Mouse (Mus musculus): ENCODE measurements around the gene 9430097D07Rik. TPM values are rescaled to one million over a fixed set of nuclear protein-coding genes. Genes with fewer than 3 reads are reported as not detected.

The 9430097D07Rik gene
- polyA plus RNA-seq, 1 experiment from 2014 or later = 0.09 TPM

GRCm38 (mm10) chr2:32570698-32571494 is 4.6 kb downstream of the 9430097D07Rik start, which contains the start of gene Dpm2:
Gene Dpm2, plus strand, starts transcription at chr2:32570858.
- WGBS = 2% methylated on average over 36 of the region's 36 CpGs
- Histone ChIP-seq H3K27ac (peak within 1 kb of the TSS; percentile 83), H3K4me3 (peak within 1 kb of the TSS; percentile 77), H3K4me1 (peaks cover 31% of the 10 kb centered on the region), H3K27me3 (ENCODE audit: insufficient read depth, poor library complexity, severe bottlenecking) (0 out of 2 replicates have a peak, but pooled peaks cover 3% of the 10 kb centered on the region), H3K36me3 (peaks cover 41% of the 10 kb centered on the region), H3K9me3 (no peaks in the 10 kb centered on the region)
- peak; percentile 96 for DNase-seq (ENCODE audit: low spot score)

- Histone ChIP-seq H3K27me3 (ENCODE audit: insufficient read depth, poor library complexity, severe bottlenecking) (no peaks in the 10 kb centered on the region), H3K4me3 (no peak overlapping the region), H3K36me3 (peaks cover 60% of the 10 kb centered on the region), H3K9me3 (no peaks in the 10 kb centered on the region), H3K4me1 (peaks cover 22% of the 10 kb centered on the region), H3K27ac (no peak overlapping the region)
- DNase-seq (ENCODE audit: low spot score) = no peak
- WGBS = 86% methylated on average over 3 of the region's 3 CpGs
Measured at GRCm38 (mm10) chr2:32568941-32569340, 6.5 kb downstream of the 9430097D07Rik start.

- Histone ChIP-seq H3K9me3 (no peaks in the 10 kb centered on the region), H3K4me1 (peaks cover 22% of the 10 kb centered on the region), H3K27ac (no peak overlapping the region), H3K4me3 (no peak overlapping the region), H3K36me3 (peaks cover 63% of the 10 kb centered on the region), H3K27me3 (ENCODE audit: insufficient read depth, poor library complexity, severe bottlenecking) (no peaks in the 10 kb centered on the region)
- 63% methylated on average over 5 of the region's 5 CpGs for WGBS
- no peak for DNase-seq (ENCODE audit: low spot score)
Measured at GRCm38 (mm10) chr2:32568149-32568548, 7.3 kb downstream of the 9430097D07Rik start.

- Histone ChIP-seq H3K36me3 (peaks cover 62% of the 10 kb centered on the region), H3K9me3 (no peaks in the 10 kb centered on the region), H3K4me1 (peaks cover 14% of the 10 kb centered on the region), H3K27me3 (ENCODE audit: insufficient read depth, poor library complexity, severe bottlenecking) (no peaks in the 10 kb centered on the region), H3K27ac (0 out of 2 replicates have a peak overlapping the region, but pooled peaks have one; percentile 19), H3K4me3 (no peak overlapping the region)
- DNase-seq (ENCODE audit: low spot score) = no peak
- WGBS = 31% methylated on average over 4 of the region's 4 CpGs
Measured at GRCm38 (mm10) chr2:32566536-32567063, 8.9 kb downstream of the 9430097D07Rik start.

- Histone ChIP-seq H3K27me3 (ENCODE audit: insufficient read depth, poor library complexity, severe bottlenecking) (no peaks in the 10 kb centered on the region), H3K36me3 (peaks cover 48% of the 10 kb centered on the region), H3K4me3 (no peak overlapping the region), H3K9me3 (no peaks in the 10 kb centered on the region), H3K27ac (peak overlapping the region; percentile 67; the same call in 1 of the 2 replicates), H3K4me1 (peaks cover 22% of the 10 kb centered on the region)
- WGBS = 59% methylated on average over 5 of the region's 5 CpGs
- DNase-seq (ENCODE audit: low spot score) = no peak
Measured at GRCm38 (mm10) chr2:32559570-32559969, 15.9 kb downstream of the 9430097D07Rik start.

- 68% methylated on average over 7 of the region's 7 CpGs for WGBS
- Histone ChIP-seq H3K36me3 (peaks cover 23% of the 10 kb centered on the region), H3K4me3 (no peak overlapping the region), H3K9me3 (no peaks in the 10 kb centered on the region), H3K4me1 (peaks cover 37% of the 10 kb centered on the region), H3K27me3 (ENCODE audit: insufficient read depth, poor library complexity, severe bottlenecking) (no peaks in the 10 kb centered on the region), H3K27ac (0 out of 2 replicates have a peak overlapping the region, but pooled peaks have one; percentile 38)
- no peak for DNase-seq (ENCODE audit: low spot score)
Measured at GRCm38 (mm10) chr2:32556019-32556418, 19.5 kb downstream of the 9430097D07Rik start.

- 35% methylated on average over 4 of the region's 4 CpGs for WGBS
- DNase-seq (ENCODE audit: low spot score) = no peak
- Histone ChIP-seq H3K4me3 (no peak overlapping the region), H3K4me1 (peaks cover 42% of the 10 kb centered on the region), H3K27me3 (ENCODE audit: insufficient read depth, poor library complexity, severe bottlenecking) (no peaks in the 10 kb centered on the region), H3K27ac (peak overlapping the region; percentile 38; the same call in 1 of the 2 replicates), H3K9me3 (no peaks in the 10 kb centered on the region), H3K36me3 (peaks cover 19% of the 10 kb centered on the region)
Measured at GRCm38 (mm10) chr2:32555484-32555883, 20.0 kb downstream of the 9430097D07Rik start.

GRCm38 (mm10) chr2:32553592-32554148 is 21.8 kb downstream of the 9430097D07Rik start:
- Histone ChIP-seq H3K27ac (no peak overlapping the region), H3K9me3 (no peaks in the 10 kb centered on the region), H3K4me1 (peaks cover 49% of the 10 kb centered on the region), H3K36me3 (peaks cover 7% of the 10 kb centered on the region; the same call in 1 of the 2 replicates), H3K4me3 (no peak overlapping the region), H3K27me3 (ENCODE audit: insufficient read depth, poor library complexity, severe bottlenecking) (no peaks in the 10 kb centered on the region)
- 57% methylated on average over 7 of the region's 7 CpGs for WGBS
- no peak for DNase-seq (ENCODE audit: low spot score)

GRCm38 (mm10) chr2:32551236-32551635 is 24.2 kb downstream of the 9430097D07Rik start:
- H3K4me1 ChIP-seq = peaks cover 66% of the 10 kb centered on the region
- H3K9me3 ChIP-seq = no peaks in the 10 kb centered on the region
- 83% methylated on average over 5 of the region's 5 CpGs for WGBS
- no peak overlapping the region for H3K4me3 ChIP-seq
- no peaks in the 10 kb centered on the region for H3K27me3 ChIP-seq (ENCODE audit: insufficient read depth, poor library complexity, severe bottlenecking)
- DNase-seq (ENCODE audit: low spot score) = no peak
- H3K27ac ChIP-seq = no peak overlapping the region
- no peaks in the 10 kb centered on the region for H3K36me3 ChIP-seq

- H3K27ac ChIP-seq = peak overlapping the region; percentile 18; the same call in 1 of the 2 replicates
- H3K4me1 ChIP-seq = peaks cover 57% of the 10 kb centered on the region
- WGBS = 74% methylated on average over 6 of the region's 6 CpGs
- 0 out of 2 replicates have a peak, but pooled peaks cover 3% of the 10 kb centered on the region for H3K36me3 ChIP-seq
- H3K27me3 ChIP-seq (ENCODE audit: insufficient read depth, poor library complexity, severe bottlenecking) = no peaks in the 10 kb centered on the region
- no peaks in the 10 kb centered on the region for H3K9me3 ChIP-seq
- H3K4me3 ChIP-seq = no peak overlapping the region
- DNase-seq (ENCODE audit: low spot score) = no peak
Measured at GRCm38 (mm10) chr2:32549764-32550163, 25.7 kb downstream of the 9430097D07Rik start.

GRCm38 (mm10) chr2:32549171-32549570 is 26.3 kb downstream of the 9430097D07Rik start:
- 0 out of 2 replicates have a peak, but pooled peaks cover 3% of the 10 kb centered on the region for H3K36me3 ChIP-seq
- H3K27ac ChIP-seq = no peak overlapping the region
- H3K4me3 ChIP-seq = no peak overlapping the region
- no peaks in the 10 kb centered on the region for H3K9me3 ChIP-seq
- no peak for DNase-seq (ENCODE audit: low spot score)
- H3K27me3 ChIP-seq (ENCODE audit: insufficient read depth, poor library complexity, severe bottlenecking) = no peaks in the 10 kb centered on the region
- peaks cover 57% of the 10 kb centered on the region for H3K4me1 ChIP-seq
- 84% methylated on average over 9 of the region's 9 CpGs for WGBS

- H3K27ac ChIP-seq = no peak overlapping the region
- H3K4me3 ChIP-seq = no peak overlapping the region
- 82% methylated on average over 7 of the region's 7 CpGs for WGBS
- 0 out of 2 replicates have a peak, but pooled peaks cover 3% of the 10 kb centered on the region for H3K36me3 ChIP-seq
- H3K27me3 ChIP-seq (ENCODE audit: insufficient read depth, poor library complexity, severe bottlenecking) = no peaks in the 10 kb centered on the region
- peaks cover 48% of the 10 kb centered on the region for H3K4me1 ChIP-seq
- no peak for DNase-seq (ENCODE audit: low spot score)
- no peaks in the 10 kb centered on the region for H3K9me3 ChIP-seq
Measured at GRCm38 (mm10) chr2:32547964-32548739, 27.3 kb downstream of the 9430097D07Rik start.
